Mouse (Mus musculus): ENCODE measurements around the gene Gm597. TPM values are rescaled to one million over a fixed set of nuclear protein-coding genes. Genes with fewer than 3 reads are reported as not detected.

Gm597 gene
- polyA plus RNA-seq (2015; fragmentation: Nextera tagmentation; extraction: Ambion mirVana) = not detected in 2 replicates

DNA sequence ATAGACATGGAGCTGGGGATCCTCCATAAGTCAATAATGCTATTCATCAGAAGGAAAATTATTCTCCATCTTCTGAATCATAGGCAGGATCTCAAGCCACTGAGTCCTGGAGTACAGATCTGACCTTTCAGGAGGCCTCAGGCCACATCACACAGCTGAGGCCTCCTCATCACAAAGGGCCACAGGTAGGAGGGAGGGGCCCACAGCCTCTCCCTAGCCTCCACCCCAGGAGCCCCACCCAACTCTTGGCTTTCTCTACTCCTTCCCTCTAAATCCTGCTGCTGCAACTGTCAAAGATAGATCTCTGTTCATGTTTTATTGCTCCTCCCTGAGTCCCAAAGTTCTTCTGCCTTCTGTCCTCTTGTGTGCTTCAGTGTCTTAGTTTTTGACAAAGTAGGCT is at the start of gene Gm597:
Gene Gm597, minus strand, starts transcription at position 101 of the 400 bp plus-strand sequence.
- no peaks in the 10 kb centered on the region for H3K4me1 ChIP-seq (replicated peaks)
- no peaks in the 10 kb centered on the region for H3K36me3 ChIP-seq
- no peak within 1 kb of the TSS for H3K4me2 ChIP-seq
- no peak within 1 kb of the TSS for H3K4me3 ChIP-seq
- H3K27me3 ChIP-seq = no peaks in the 10 kb centered on the region
- no peaks in the 10 kb centered on the region for H3K9me3 ChIP-seq
- no peak within 1 kb of the TSS for H3K9ac ChIP-seq
- no peak within 1 kb of the TSS for H3K27ac ChIP-seq
- ATAC-seq (ENCODE audit: low FRiP score) = no peak

DNA sequence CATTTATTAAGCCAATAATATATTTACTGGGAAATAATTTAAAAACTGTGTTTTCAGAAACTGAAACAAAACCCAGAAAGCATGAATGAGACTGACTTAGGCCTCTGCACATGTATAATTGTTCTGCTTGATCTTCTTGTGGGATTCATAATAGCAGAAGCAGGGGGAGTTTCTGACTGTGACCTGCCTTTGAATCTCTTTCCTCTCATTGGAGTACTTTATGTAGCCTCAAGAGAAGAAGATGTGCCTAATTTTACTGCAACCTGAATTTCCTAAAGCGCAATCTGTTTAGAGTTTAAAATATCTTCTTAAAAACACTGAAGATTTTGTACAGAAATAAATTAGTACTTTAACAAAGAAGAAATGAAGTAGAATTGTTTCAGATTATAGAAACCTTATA is 27.6 kb upstream of the Gm597 start:
- 98% methylated on average over 1 of the region's 1 CpGs for WGBS
- Histone ChIP-seq H3K27ac (no peak overlapping the region), H3K9ac (no peak overlapping the region), H3K4me3 (no peak overlapping the region), H3K4me2 (no peak overlapping the region), H3K36me3 (no peaks in the 10 kb centered on the region), H3K27me3 (no peaks in the 10 kb centered on the region), H3K4me1 (replicated peaks) (no peaks in the 10 kb centered on the region), H3K9me3 (no peaks in the 10 kb centered on the region)
- ATAC-seq (ENCODE audit: low FRiP score) = no peak

DNA sequence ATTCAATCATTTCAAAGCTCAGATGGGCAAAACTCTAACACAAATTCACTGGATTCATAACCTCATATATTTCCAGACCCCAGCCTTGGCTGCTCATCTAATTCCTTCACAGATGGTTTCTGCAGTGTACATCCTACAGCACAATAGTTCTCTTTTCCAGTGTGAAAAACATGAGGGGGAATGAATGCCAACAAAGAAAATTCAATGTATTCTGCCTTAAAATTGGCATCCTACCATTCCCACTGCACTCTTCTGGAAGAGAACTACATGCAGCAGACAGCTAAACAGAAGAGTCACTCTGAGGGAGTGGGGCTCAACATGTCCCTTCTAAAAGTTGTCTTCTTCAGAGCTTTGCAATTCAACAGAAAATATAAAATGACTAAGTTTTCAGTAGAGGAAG is 26.6 kb upstream of the Gm597 start:
- no peak for ATAC-seq (ENCODE audit: low FRiP score)
- H3K4me2 ChIP-seq = no peak overlapping the region
- no peak overlapping the region for H3K27ac ChIP-seq
- no peaks in the 10 kb centered on the region for H3K36me3 ChIP-seq
- H3K9ac ChIP-seq = no peak overlapping the region
- H3K27me3 ChIP-seq = no peaks in the 10 kb centered on the region
- H3K4me1 ChIP-seq (replicated peaks) = no peaks in the 10 kb centered on the region
- H3K9me3 ChIP-seq = no peaks in the 10 kb centered on the region
- H3K4me3 ChIP-seq = no peak overlapping the region

DNA sequence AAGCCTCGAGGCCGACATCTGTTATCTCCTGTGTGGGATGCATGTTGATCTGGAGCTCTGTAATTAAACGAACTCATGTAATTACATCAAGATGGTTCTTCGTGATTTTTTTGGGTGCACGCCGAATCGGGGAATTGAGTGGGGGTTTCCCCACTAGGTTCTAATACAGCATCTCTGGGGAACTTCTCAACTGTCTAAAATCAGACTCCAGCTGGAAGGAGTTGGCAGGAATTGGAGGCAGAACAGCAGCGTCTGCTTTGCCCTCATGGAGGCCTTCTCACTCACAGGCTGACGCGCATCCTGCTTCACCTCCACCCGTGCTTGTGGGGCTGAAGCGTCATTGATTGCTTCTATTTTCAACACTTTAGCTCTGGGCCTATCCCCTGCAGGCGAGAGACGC is 20.8 kb upstream of the Gm597 start:
- no peak overlapping the region for H3K9ac ChIP-seq
- 92% methylated on average over 14 of the region's 14 CpGs for WGBS
- no peaks in the 10 kb centered on the region for H3K36me3 ChIP-seq
- no peaks in the 10 kb centered on the region for H3K4me1 ChIP-seq (replicated peaks)
- no peak overlapping the region for H3K4me2 ChIP-seq
- no peak for ATAC-seq (ENCODE audit: low FRiP score)
- H3K27me3 ChIP-seq = no peaks in the 10 kb centered on the region
- H3K27ac ChIP-seq = no peak overlapping the region
- no peak overlapping the region for H3K4me3 ChIP-seq
- H3K9me3 ChIP-seq = no peaks in the 10 kb centered on the region
